Mouse (Mus musculus) embryonic facial prominence, embryonic 12.5 days (tissue): ENCODE data around the gene Ttc34. TPM values are rescaled to one million over a fixed set of nuclear protein-coding genes. Genes with fewer than 3 reads are reported as not detected.

ENCODE experiments used
- ATAC-seq: fragments of 200-750 bp; cut with Nextera tagmentation; 2 replicates; pipeline ENCODE4 v1.8.0; 2017; ENCODE audit not compliant: insufficient number of reproducible peaks, insufficient read depth, low FRiP score, low TSS enrichment
- H3K27ac ChIP-seq: fragments of 300-500 bp; sonication (generic); 2 replicates; pipeline ENCODE4 v1.5.1; 2016; ENCODE audit warnings: mild to moderate bottlenecking
- H3K27me3 ChIP-seq: fragments of 300-500 bp; sonication (generic); 2 replicates; pipeline ENCODE4 v1.6.1; 2016; ENCODE audit warnings: mild to moderate bottlenecking, moderate library complexity
- H3K36me3 ChIP-seq: fragments of 300-500 bp; sonication (generic); 2 replicates; pipeline ENCODE4 v1.6.1; 2016; ENCODE audit warnings: mild to moderate bottlenecking
- H3K4me1 ChIP-seq: fragments of 300-500 bp; sonication (generic); 2 replicates; pipeline ENCODE4 v1.6.1; 2016
- H3K4me2 ChIP-seq: fragments of 300-500 bp; sonication (generic); replicated peaks from 2 replicates; pipeline ENCODE4 v1.6.1; 2016; ENCODE audit warnings: mild to moderate bottlenecking, moderate library complexity
- H3K4me3 ChIP-seq: fragments of 300-500 bp; sonication (generic); 2 replicates; pipeline ENCODE4 v1.5.1; 2016; ENCODE audit warnings: mild to moderate bottlenecking
- H3K9ac ChIP-seq: fragments of 300-500 bp; sonication (generic); 2 replicates; pipeline ENCODE4 v1.6.1; 2016; ENCODE audit warnings: mild to moderate bottlenecking, moderate library complexity
- H3K9me3 ChIP-seq: fragments of 300-500 bp; sonication (generic); 2 replicates; pipeline ENCODE4 v1.6.1; 2016; ENCODE audit warnings: mild to moderate bottlenecking, moderate library complexity
- WGBS: fragments of 180-500 bp; shearing (Covaris S2); methylation state at CpG from one replicate; pipeline ENCODE4 v1.1.7; 2016; 5-methylcytosine and 5-hydroxymethylcytosine counted together
- polyA plus RNA-seq: library from polyadenylated mRNA; unstranded; fragments of >200 nt; fragmentation: Nextera tagmentation; extraction: Ambion mirVana; gene quantifications from 2 replicates; pipeline ENCODE4 v1.2.1, GENCODE M21; 2016

Gene Ttc34
- polyA plus RNA-seq, 1 experiment from 2014 or later = 0.38 TPM

- Histone ChIP-seq H3K4me1 (peaks cover 16% of the 10 kb centered on the region), H3K27ac (peak within 1 kb of the TSS; percentile 24), H3K27me3 (no peaks in the 10 kb centered on the region), H3K9ac (peak within 1 kb of the TSS; percentile 76), H3K4me3 (peak within 1 kb of the TSS; percentile 57), H3K36me3 (no peaks in the 10 kb centered on the region), H3K9me3 (no peaks in the 10 kb centered on the region), H3K4me2 (peak within 1 kb of the TSS; percentile 77)
- ATAC-seq = peak; percentile 92
- WGBS = 3% methylated on average over 43 of the region's 43 CpGs
Measured at GRCm38 (mm10) chr4:154898506-154899446, 61.5 kb downstream of the Ttc34 start, which contains the start of gene Fam213b. Gene Fam213b, minus strand, starts transcription at chr4:154899135.

- H3K4me3 ChIP-seq = no peak overlapping the region
- no peak overlapping the region for H3K27ac ChIP-seq
- H3K9me3 ChIP-seq = no peaks in the 10 kb centered on the region
- H3K27me3 ChIP-seq = no peaks in the 10 kb centered on the region
- no peak for ATAC-seq
- peaks cover 18% of the 10 kb centered on the region for H3K4me1 ChIP-seq
- 83% methylated on average over 2 of the region's 2 CpGs for WGBS
- no peak overlapping the region for H3K4me2 ChIP-seq
- H3K9ac ChIP-seq = no peak overlapping the region
- no peaks in the 10 kb centered on the region for H3K36me3 ChIP-seq
Measured at GRCm38 (mm10) chr4:154902371-154902770, 65.1 kb downstream of the Ttc34 start.

GRCm38 (mm10) chr4:154904185-154905071, 67.2 kb downstream of the Ttc34 start:
- H3K4me2 ChIP-seq = peak overlapping the region; percentile 78
- H3K4me1 ChIP-seq = 0 out of 2 replicates have a peak, but pooled peaks cover 11% of the 10 kb centered on the region
- ATAC-seq = peak; percentile 87
- H3K9ac ChIP-seq = peak overlapping the region; percentile 57
- H3K36me3 ChIP-seq = no peaks in the 10 kb centered on the region
- no peaks in the 10 kb centered on the region for H3K9me3 ChIP-seq
- H3K27me3 ChIP-seq = no peaks in the 10 kb centered on the region
- peak overlapping the region; percentile 47 for H3K4me3 ChIP-seq
- WGBS = 1% methylated on average over 16 of the region's 16 CpGs
- peak overlapping the region; percentile 58; the same call in 1 of the 2 replicates for H3K27ac ChIP-seq

DNA sequence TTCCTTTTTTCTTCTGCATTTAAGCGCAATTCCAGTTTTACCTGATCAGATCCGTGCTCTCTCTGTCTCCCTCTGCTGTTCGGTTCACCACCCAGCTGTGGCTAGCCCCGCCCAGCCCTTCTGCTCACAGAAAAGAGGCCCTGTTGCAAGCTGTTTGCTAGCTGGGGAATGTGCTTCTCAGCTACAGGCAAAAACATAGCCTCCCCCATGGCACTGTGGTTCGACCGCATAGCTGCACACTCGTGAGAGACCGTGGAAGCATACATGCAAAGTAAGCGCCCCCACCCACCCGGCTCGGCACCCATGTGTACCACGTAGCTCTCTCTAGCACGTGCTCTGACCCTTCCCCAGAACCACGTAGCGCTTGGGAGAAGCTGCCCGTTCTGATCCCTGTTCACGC, 70.6 kb downstream of the Ttc34 start:
- no peaks in the 10 kb centered on the region for H3K27me3 ChIP-seq
- no peaks in the 10 kb centered on the region for H3K36me3 ChIP-seq
- 45% methylated on average over 17 of the region's 17 CpGs for WGBS
- no peak; the same call in 1 of the 2 replicates for ATAC-seq
- no peak overlapping the region for H3K4me3 ChIP-seq
- no peaks in the 10 kb centered on the region for H3K9me3 ChIP-seq
- peaks cover 23% of the 10 kb centered on the region; the same call in 1 of the 2 replicates for H3K4me1 ChIP-seq
- H3K4me2 ChIP-seq = no peak overlapping the region; the same call in 1 of the 2 replicates
- peak overlapping the region; percentile 64; the same call in 1 of the 2 replicates for H3K27ac ChIP-seq
- H3K9ac ChIP-seq = no peak overlapping the region

GRCm38 (mm10) chr4:154908490-154908889, 71.2 kb downstream of the Ttc34 start:
- ATAC-seq = no peak
- no peak overlapping the region for H3K27ac ChIP-seq
- H3K4me3 ChIP-seq = no peak overlapping the region
- peaks cover 23% of the 10 kb centered on the region; the same call in 1 of the 2 replicates for H3K4me1 ChIP-seq
- H3K4me2 ChIP-seq = no peak overlapping the region
- H3K9ac ChIP-seq = no peak overlapping the region
- 88% methylated on average over 5 of the region's 5 CpGs for WGBS
- H3K9me3 ChIP-seq = no peaks in the 10 kb centered on the region
- no peaks in the 10 kb centered on the region for H3K27me3 ChIP-seq
- no peaks in the 10 kb centered on the region for H3K36me3 ChIP-seq

DNA sequence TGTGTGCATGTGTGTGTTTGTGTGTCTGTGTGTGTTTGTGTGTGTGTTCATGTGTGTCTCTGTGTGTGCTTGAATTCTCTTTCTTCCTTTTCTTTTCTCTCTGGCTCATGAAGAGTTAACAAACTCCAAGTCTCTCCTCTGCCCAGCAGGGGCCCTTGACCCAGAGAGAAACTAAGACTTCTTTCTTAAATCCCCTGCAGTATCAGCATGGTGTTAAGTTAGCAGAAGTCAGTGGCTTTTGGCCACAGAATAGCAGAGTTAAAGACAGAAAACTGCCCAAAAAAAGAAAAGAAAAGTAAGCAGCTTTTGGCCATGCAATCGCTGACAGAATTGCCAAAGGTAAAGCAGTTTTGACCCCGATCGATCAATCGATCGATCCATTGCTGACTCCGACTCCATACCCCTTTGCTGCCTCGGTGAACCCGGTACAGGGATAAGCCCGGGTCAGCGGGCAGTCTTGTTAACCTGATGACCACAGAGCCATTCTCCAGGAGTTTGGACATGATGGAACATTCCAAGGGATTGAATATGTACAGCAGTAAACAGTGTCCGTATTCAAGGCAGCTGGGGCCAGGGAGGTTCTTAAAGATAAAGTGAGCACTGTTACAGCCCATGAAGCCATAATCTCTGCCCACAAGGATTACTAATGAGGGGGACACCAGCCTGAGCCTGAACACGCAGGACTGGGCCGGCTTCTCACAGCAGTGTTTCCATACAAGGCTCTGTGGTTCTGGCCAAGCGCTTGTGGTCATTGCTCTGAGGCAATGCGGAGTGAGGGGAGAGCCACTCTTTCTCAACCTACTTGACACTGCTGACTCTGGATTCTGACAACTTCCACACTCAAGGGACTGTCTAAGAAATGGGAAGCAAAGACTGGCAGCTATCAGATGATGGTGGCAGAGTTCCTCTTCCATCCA, 73.6 kb downstream of the Ttc34 start:
- Histone ChIP-seq H3K36me3 (no peaks in the 10 kb centered on the region), H3K27ac (no peak overlapping the region), H3K4me2 (no peak overlapping the region), H3K4me1 (peaks cover 17% of the 10 kb centered on the region; the same call in 1 of the 2 replicates), H3K4me3 (no peak overlapping the region), H3K9ac (no peak overlapping the region), H3K27me3 (no peaks in the 10 kb centered on the region), H3K9me3 (no peaks in the 10 kb centered on the region)
- ATAC-seq = no peak
- 24% methylated on average over 15 of the region's 15 CpGs for WGBS

GRCm38 (mm10) chr4:154911644-154912043, 74.4 kb downstream of the Ttc34 start:
- 71% methylated on average over 2 of the region's 2 CpGs for WGBS
- no peak overlapping the region for H3K27ac ChIP-seq
- no peaks in the 10 kb centered on the region for H3K9me3 ChIP-seq
- H3K4me3 ChIP-seq = no peak overlapping the region
- H3K4me1 ChIP-seq = peaks cover 17% of the 10 kb centered on the region; the same call in 1 of the 2 replicates
- H3K9ac ChIP-seq = no peak overlapping the region
- H3K4me2 ChIP-seq = no peak overlapping the region
- H3K36me3 ChIP-seq = no peaks in the 10 kb centered on the region
- H3K27me3 ChIP-seq = no peaks in the 10 kb centered on the region
- no peak for ATAC-seq

DNA sequence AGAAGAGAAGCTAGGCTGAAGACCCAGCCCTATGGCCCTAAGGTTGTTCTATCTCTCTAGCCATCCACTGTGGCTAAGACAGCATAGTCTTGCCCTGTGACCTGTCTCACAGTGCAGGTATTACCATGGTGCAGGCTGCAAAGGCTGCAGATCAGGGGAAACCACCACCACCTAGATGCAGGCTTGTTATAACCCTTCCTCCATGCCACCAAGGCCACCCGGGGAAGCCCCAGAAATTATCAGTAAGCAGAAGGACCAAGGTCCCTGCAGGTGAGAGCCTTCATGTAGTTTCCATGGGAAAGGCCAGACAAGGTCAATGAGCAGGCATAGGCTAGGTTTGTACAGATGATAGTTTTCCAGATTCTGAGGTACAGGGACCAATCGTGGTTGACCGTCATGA, 76.6 kb downstream of the Ttc34 start:
- Histone ChIP-seq H3K4me2 (no peak overlapping the region), H3K4me1 (peaks cover 12% of the 10 kb centered on the region; the same call in 1 of the 2 replicates), H3K4me3 (no peak overlapping the region), H3K36me3 (no peaks in the 10 kb centered on the region), H3K9ac (no peak overlapping the region), H3K27ac (no peak overlapping the region), H3K27me3 (no peaks in the 10 kb centered on the region), H3K9me3 (no peaks in the 10 kb centered on the region)
- WGBS = 90% methylated on average over 3 of the region's 3 CpGs
- no peak for ATAC-seq

DNA sequence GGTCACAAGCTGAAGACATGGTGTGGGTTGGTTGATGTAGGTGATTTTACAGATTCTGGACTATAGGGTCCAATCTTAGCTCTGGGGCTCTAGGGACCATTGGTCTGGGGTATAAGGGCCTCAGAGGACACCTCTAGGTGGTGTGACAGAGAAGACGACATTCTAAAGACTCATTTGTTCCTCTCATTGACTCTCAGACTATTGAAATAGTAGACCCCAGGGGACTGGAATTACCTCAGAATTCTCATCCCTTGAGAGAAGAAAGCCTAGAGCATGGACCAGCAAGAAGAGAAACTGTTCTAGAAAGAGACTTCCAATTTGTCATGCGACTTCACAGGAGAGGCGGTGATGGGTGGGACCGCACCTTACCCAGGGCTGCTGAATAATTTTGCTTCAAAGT, 77.0 kb downstream of the Ttc34 start:
- WGBS = 95% methylated on average over 4 of the region's 4 CpGs
- Histone ChIP-seq H3K36me3 (no peaks in the 10 kb centered on the region), H3K4me2 (no peak overlapping the region), H3K4me1 (peaks cover 12% of the 10 kb centered on the region; the same call in 1 of the 2 replicates), H3K4me3 (no peak overlapping the region), H3K27ac (no peak overlapping the region), H3K9ac (no peak overlapping the region), H3K27me3 (no peaks in the 10 kb centered on the region), H3K9me3 (no peaks in the 10 kb centered on the region)
- no peak for ATAC-seq

- WGBS = 70% methylated on average over 3 of the region's 3 CpGs
- H3K9ac ChIP-seq = no peak overlapping the region
Measured at GRCm38 (mm10) chr4:154914707-154915106, 77.4 kb downstream of the Ttc34 start.

More at GRCm38 (mm10) chr4:154914707-154915106, 77.4 kb downstream of the Ttc34 start:
- H3K4me1 ChIP-seq = peaks cover 12% of the 10 kb centered on the region; the same call in 1 of the 2 replicates
- H3K36me3 ChIP-seq = no peaks in the 10 kb centered on the region
- H3K9me3 ChIP-seq = no peaks in the 10 kb centered on the region
- H3K4me2 ChIP-seq = no peak overlapping the region
- no peaks in the 10 kb centered on the region for H3K27me3 ChIP-seq
- no peak overlapping the region for H3K27ac ChIP-seq
- ATAC-seq = no peak
- no peak overlapping the region for H3K4me3 ChIP-seq
